ENCODE assay signal across 10 mouse cellular contexts in genomic region chr15:78416937-78417336, GRCm38 (mm10). TPM values are rescaled to one million over a fixed set of nuclear protein-coding genes. Genes with fewer than 3 reads are reported as not detected.
DNase-seq lines count a peak whose midpoint lies in the region; ATAC-seq lines count a peak whose summit lies in the region.
"Had no signal": no experiment of that assay in that cellular context is flagged by ENCODE, and none has a peak within 500 bp of the region (broad histone marks: within the 10 kb centered on the region; RNA-seq: fewer than 3 reads in every experiment).

No protein-coding gene starts in this region.

- no peaks in the 10 kb centered on the region for H3K36me3 ChIP-seq in kidney, embryonic 16.5 days (ENCODE audit: insufficient read depth, low read length)
- no peaks in the 10 kb centered on the region for H3K36me3 ChIP-seq in lung, embryonic 15.5 days

- 0 out of 2 replicates have a peak overlapping the region, but pooled peaks have one; percentile 31 for H3K9ac ChIP-seq in kidney, embryonic 16.5 days (replicated peaks; ENCODE audit: low read length)
- H3K9ac ChIP-seq in lung, embryonic 15.5 days, result no peak overlapping the region

- peaks cover 12% of the 10 kb centered on the region for H3K4me1 ChIP-seq in kidney, embryonic 16.5 days (ENCODE audit: insufficient read depth, low read length)
- peaks cover 12% of the 10 kb centered on the region for H3K4me1 ChIP-seq in lung, embryonic 15.5 days

- H3K9me3 ChIP-seq in kidney, embryonic 16.5 days (ENCODE audit: low read length), result no peaks in the 10 kb centered on the region
- no peaks in the 10 kb centered on the region for H3K9me3 ChIP-seq in lung, embryonic 15.5 days

- DNase-seq in urinary bladder, adult 18-20 months (ENCODE audit: low spot score in 2 of 2), result peak; percentile 31 to 49
- DNase-seq in urinary bladder, adult 2 months (ENCODE audit: low spot score), result no peak
- peak; percentile 89 for DNase-seq in yolk sac, embryonic 10.5 days (ENCODE audit: low spot score)
- DNase-seq in gastrocnemius, postnatal 14 days, result no peak
- no peak for DNase-seq in right cerebral cortex, adult 2 months (ENCODE audit: low spot score in 2 of 2)
- DNase-seq: thymus, postnatal 25 days had no signal

- intact Hi-C loops in gastrocnemius, postnatal 14 days (cut with DNase I; ENCODE audit: low total_unique reads), result no loop called here

- peaks cover under 1% of the 10 kb centered on the region; the same call in 1 of the 2 replicates for H3K27me3 ChIP-seq in kidney, embryonic 16.5 days (ENCODE audit: insufficient read depth, low read length)
- H3K27me3 ChIP-seq in lung, embryonic 15.5 days, result no peaks in the 10 kb centered on the region

- WGBS in kidney, embryonic 16.5 days, result 10% methylated on average over 4 of the region's 4 CpGs
- 15% methylated on average over 4 of the region's 4 CpGs for WGBS in lung, embryonic 15.5 days

- H3K4me3 ChIP-seq in kidney, embryonic 16.5 days (ENCODE audit: low read length), result no peak overlapping the region
- H3K4me3 ChIP-seq in lung, embryonic 15.5 days, result no peak overlapping the region

- H3K4me2 ChIP-seq in kidney, embryonic 16.5 days (replicated peaks; ENCODE audit: low read depth, low read length), result no peak overlapping the region
- H3K4me2 ChIP-seq in lung, embryonic 15.5 days, result no peak overlapping the region

- H3K27ac ChIP-seq in kidney, embryonic 16.5 days (ENCODE audit: low read length), result peak overlapping the region; percentile 90
- peak overlapping the region; percentile 92 for H3K27ac ChIP-seq in lung, embryonic 15.5 days

- peak; percentile 88 for ATAC-seq in kidney, embryonic 16.5 days (ENCODE audit: low FRiP score, low TSS enrichment)
- peak; percentile 72; the same call in 1 of the 2 replicates for ATAC-seq in lung, embryonic 15.5 days (ENCODE audit: borderline replicate concordance, extremely low read depth, low FRiP score, low TSS enrichment)
- ATAC-seq: hindbrain, embryonic 16.5 days had no signal

RNA-seq across cellular contexts. Expression of gene Mpst, which starts 10.7 kb away (rescaled TPM):
- polyA plus RNA-seq in urinary bladder, adult 2 months (2012; rRNA removed), result 80.2 and 82.5 TPM in 2 replicates
- polyA plus RNA-seq in kidney, embryonic 16.5 days (2015; fragmentation: Nextera tagmentation; extraction: Ambion mirVana), result 3.2 and 5.3 TPM in 2 replicates
- 3.3 and 4.1 TPM in 2 replicates for polyA plus RNA-seq in lung, embryonic 15.5 days (2015; fragmentation: Nextera tagmentation; extraction: Ambion mirVana)
- total RNA-seq in gastrocnemius, postnatal 14 days (2021), result 10 to 100 TPM; 49.4 to 49.8 TPM

RNA-seq across cellular contexts. Expression of gene Tst, which starts 11.2 kb away (rescaled TPM):
- 31.3 and 37.1 TPM in 2 replicates for polyA plus RNA-seq in urinary bladder, adult 2 months (2012; rRNA removed)
- polyA plus RNA-seq in kidney, embryonic 16.5 days (2015; fragmentation: Nextera tagmentation; extraction: Ambion mirVana), result 64.4 and 76.4 TPM in 2 replicates
- 81.1 and 88.7 TPM in 2 replicates for polyA plus RNA-seq in lung, embryonic 15.5 days (2015; fragmentation: Nextera tagmentation; extraction: Ambion mirVana)
- total RNA-seq in gastrocnemius, postnatal 14 days (2021), result 10 to 100 TPM; 19.6 to 21.2 TPM

RNA-seq across cellular contexts. Expression of gene Kctd17, which starts 11.4 kb away (rescaled TPM):
- polyA plus RNA-seq in urinary bladder, adult 2 months (2012; rRNA removed), result 121 and 128 TPM in 2 replicates
- 41.5 and 43.1 TPM in 2 replicates for polyA plus RNA-seq in kidney, embryonic 16.5 days (2015; fragmentation: Nextera tagmentation; extraction: Ambion mirVana)
- polyA plus RNA-seq in lung, embryonic 15.5 days (2015; fragmentation: Nextera tagmentation; extraction: Ambion mirVana), result 46.9 and 49.5 TPM in 2 replicates
- 10 to 100 TPM; 34.6 to 41.4 TPM for total RNA-seq in gastrocnemius, postnatal 14 days (2021)
- total RNA-seq: neutrophil, adult 5-6 weeks had no signal

RNA-seq across cellular contexts. Expression of gene Tex33, which starts 21.2 kb away (rescaled TPM):
- 0.07 TPM in 1 of 2 replicates, not detected in the other for polyA plus RNA-seq in urinary bladder, adult 2 months (2012; rRNA removed)
- polyA plus RNA-seq in kidney, embryonic 16.5 days (2015; fragmentation: Nextera tagmentation; extraction: Ambion mirVana), result not detected in 2 replicates
- polyA plus RNA-seq in lung, embryonic 15.5 days (2015; fragmentation: Nextera tagmentation; extraction: Ambion mirVana), result not detected in 2 replicates
- total RNA-seq in gastrocnemius, postnatal 14 days (2021), result not detected
- total RNA-seq: neutrophil, adult 5-6 weeks had no signal
- polyA plus RNA-seq: hindbrain, embryonic 16.5 days had no signal

RNA-seq across cellular contexts. Expression of gene Tmprss6, which starts 51.5 kb away (rescaled TPM):
- 0.56 and 0.91 TPM in 2 replicates for polyA plus RNA-seq in urinary bladder, adult 2 months (2012; rRNA removed)
- 0.29 and 0.42 TPM in 2 replicates for polyA plus RNA-seq in kidney, embryonic 16.5 days (2015; fragmentation: Nextera tagmentation; extraction: Ambion mirVana)
- 0.06 and 0.20 TPM in 2 replicates for polyA plus RNA-seq in lung, embryonic 15.5 days (2015; fragmentation: Nextera tagmentation; extraction: Ambion mirVana)
- total RNA-seq in gastrocnemius, postnatal 14 days (2021), result not detected
- total RNA-seq: neutrophil, adult 5-6 weeks had no signal

Comparison
In these comparisons a context has a peak if more than half of its experiments do, and no peak if none do; other contexts are left out.
1. DNase-seq: peak in urinary bladder, adult 18-20 months (2 of 2) and yolk sac, embryonic 10.5 days (single experiment); none in urinary bladder, adult 2 months (single experiment), gastrocnemius, postnatal 14 days (single experiment) and right cerebral cortex, adult 2 months (0 of 2).
2. RNA of gene Mpst, which starts 10.7 kb away (polyA plus RNA-seq): 80.2 to 82.5 TPM in urinary bladder, adult 2 months; 3.2 to 5.3 TPM in kidney, embryonic 16.5 days and 3.3 to 4.1 TPM in lung, embryonic 15.5 days; every median in the first group is over 10 times any median in the second.